Mouse (Mus musculus) MEL (cell line): ENCODE data around the gene Cntfr.

Source experiments
- CTCF ChIP-seq, 3 experiments: IDR thresholded peaks in 2 of 3; conservative IDR thresholded peaks in 1 of 3; 2 replicates each; pipeline ENCODE4 v1.5.1; 2011 to 2012; ENCODE audit warnings: low read length in 3 of 3, low read depth in 2 of 3, mild to moderate bottlenecking in 2 of 3, improper control_type of control experiment in 1 of 3, inconsistent platforms in 1 of 3, mixed read lengths in 1 of 3, moderate library complexity in 1 of 3; ENCODE audit not compliant: control insufficient read depth in 1 of 3, insufficient read depth in 1 of 3, poor library complexity in 1 of 3, severe bottlenecking in 1 of 3
- ELF1 ChIP-seq: IDR thresholded peaks from 2 replicates; pipeline ENCODE4 v1.6.1; 2014; ENCODE audit warnings: low read depth, mild to moderate bottlenecking, inconsistent platforms, low read length, improper control_type of control experiment, moderate library complexity
- GABPA ChIP-seq: IDR thresholded peaks from 2 replicates; pipeline ENCODE4 v1.6.1; 2012; ENCODE audit warnings: low read depth, mild to moderate bottlenecking, inconsistent platforms, low read length, improper control_type of control experiment, moderate library complexity
- MAX ChIP-seq: IDR thresholded peaks from 2 replicates; pipeline ENCODE4 v1.6.1; 2011; ENCODE audit warnings: low read length, improper control_type of control experiment
- POLR2A ChIP-seq, 2 experiments: IDR thresholded peaks; 2 replicates each; pipeline ENCODE4 v1.6.1; 2011 to 2012; ENCODE audit warnings: low read length in 2 of 2, mild to moderate bottlenecking in 2 of 2, control low read depth in 1 of 2, improper control_type of control experiment in 1 of 2, low read depth in 1 of 2, moderate library complexity in 1 of 2; ENCODE audit not compliant: control insufficient read depth in 1 of 2, insufficient read depth in 1 of 2, poor library complexity in 1 of 2
- POLR2AphosphoS2 ChIP-seq: IDR thresholded peaks from 2 replicates; pipeline ENCODE4 v1.6.1; 2011; ENCODE audit warnings: low read length, improper control_type of control experiment
- RAD21 ChIP-seq: IDR thresholded peaks from 2 replicates; pipeline ENCODE4 v1.6.1; 2011; ENCODE audit warnings: mild to moderate bottlenecking, low read depth, low read length, improper control_type of control experiment
- TAL1 ChIP-seq: IDR thresholded peaks from 2 replicates; pipeline ENCODE4 v1.6.1; 2012; ENCODE audit warnings: mild to moderate bottlenecking, inconsistent platforms, low read length, moderate library complexity, mixed read lengths
- ZC3H11A ChIP-seq: IDR thresholded peaks from 2 replicates; pipeline ENCODE4 v1.6.1; 2012; ENCODE audit warnings: low read depth, mild to moderate bottlenecking, inconsistent platforms, low read length, improper control_type of control experiment
- ZNF384 ChIP-seq: IDR thresholded peaks from 2 replicates; pipeline ENCODE4 v1.6.1; 2012; ENCODE audit warnings: low read depth, mild to moderate bottlenecking, inconsistent platforms, low read length, improper control_type of control experiment

DNA sequence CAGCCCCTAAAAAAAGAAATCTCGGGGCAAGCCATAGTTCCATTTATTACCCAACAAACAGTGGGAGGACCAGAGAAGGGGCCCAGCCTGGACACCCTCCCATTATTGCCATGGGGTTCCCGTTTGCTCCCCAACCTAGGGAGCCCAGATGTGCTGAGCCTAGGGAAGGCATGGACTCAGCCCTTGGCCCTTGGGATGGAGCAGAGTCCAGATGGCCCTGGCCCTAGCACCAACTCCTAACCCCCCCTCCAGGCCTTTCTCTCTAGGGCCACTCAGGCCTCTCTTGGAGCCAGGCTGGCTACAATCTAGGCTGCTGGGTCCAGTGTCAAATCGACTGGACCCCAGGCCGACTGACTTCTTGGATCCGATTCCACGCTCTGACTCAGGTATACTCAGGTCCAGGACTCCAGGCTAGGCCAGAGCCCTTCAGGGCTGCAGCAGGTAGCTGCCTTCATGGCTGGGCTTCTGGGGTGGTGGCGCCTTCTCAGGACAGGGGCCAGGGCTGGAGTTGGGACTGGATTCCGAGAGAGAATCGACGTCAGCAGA, 58.6 kb downstream of the Cntfr start:
- TF ChIP-seq POLR2A (IDR thresholded peaks at IDR 0.05; ENCODE audit: control insufficient read depth in 1 of 2, insufficient read depth in 1 of 2, low read depth in 1 of 2, low read length in 2 of 2, poor library complexity in 1 of 2) (no peak), RAD21 (no peak), CTCF (IDR thresholded peaks at IDR 0.05 in 2 of 3, conservative IDR thresholded peaks at IDR 0.05 in 1 of 3; ENCODE audit: control insufficient read depth in 1 of 3, insufficient read depth in 1 of 3, low read depth in 2 of 3, low read length in 3 of 3, poor library complexity in 1 of 3, severe bottlenecking in 1 of 3) (no peak), ELF1 (no peak), ZC3H11A (no peak), GABPA (no peak), ZNF384 (no peak), MAX (no peak), TAL1 (no peak), POLR2AphosphoS2 (no peak)
